Mouse (Mus musculus): ENCODE measurements around the gene Hoxa9. TPM values are rescaled to one million over a fixed set of nuclear protein-coding genes. Genes with fewer than 3 reads are reported as not detected.
A peak's percentile ranks its signal among the peaks of the same experiment; 100 is the strongest.

The Hoxa9 gene
- total RNA-seq, 1 experiment = 1.4 TPM

DNA sequence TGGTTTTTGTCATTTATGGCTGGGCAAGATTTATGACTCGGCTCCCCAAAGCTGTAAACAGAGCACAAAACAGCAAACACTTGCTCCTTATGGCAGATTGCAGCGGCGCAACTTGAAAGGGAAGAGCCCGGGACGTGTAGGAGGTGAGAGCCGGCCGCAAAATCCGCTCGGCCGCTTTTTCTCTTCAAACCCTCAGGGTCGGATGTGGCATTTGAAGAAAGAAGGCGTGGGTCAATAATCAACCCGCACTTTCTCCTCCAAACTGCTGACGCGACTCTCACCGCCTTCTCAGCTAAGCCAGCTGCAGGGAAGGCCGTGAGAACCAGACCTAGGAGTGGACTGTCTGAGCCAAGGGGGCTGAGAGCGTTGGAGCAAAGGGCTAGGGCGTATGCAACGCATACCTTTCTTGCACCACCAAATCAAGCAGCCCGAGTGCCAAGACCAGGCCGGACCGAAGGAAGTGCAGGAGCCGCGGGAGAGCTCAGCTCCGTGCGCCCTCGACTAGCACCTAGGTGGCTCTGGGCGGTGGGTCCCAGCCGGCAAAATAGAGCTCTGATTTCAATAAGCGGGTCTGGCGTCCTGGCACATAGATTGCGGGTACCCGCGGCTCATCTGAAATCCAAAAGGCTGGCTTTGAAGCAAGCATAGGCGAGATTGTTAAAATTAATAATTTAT is 53.7 kb downstream of the Hoxa9 start, which contains the start of gene 5730596B20Rik:
5730596B20Rik (plus strand) TSS at position 438 of the 675 bp plus-strand sequence.
- H3K4me3 ChIP-seq (ENCODE audit: insufficient read depth in 1 of 2, low read depth in 1 of 2, low read length in 2 of 2, poor library complexity in 1 of 2, severe bottlenecking in 1 of 2) = no peak within 1 kb of the TSS
- TF ChIP-seq ZC3H11A (IDR thresholded peaks at IDR 0.05; ENCODE audit: borderline replicate concordance, low read depth, low read length) = no peak
- TF ChIP-seq HCFC1 (IDR thresholded peaks at IDR 0.05; ENCODE audit: borderline replicate concordance, insufficient read depth, low read length) = 0 out of 2 replicates have a peak, but pooled peaks have one; percentile 29
- TF ChIP-seq CHD2 (IDR thresholded peaks at IDR 0.05; ENCODE audit: low read depth, low read length) = no peak
- TF ChIP-seq ZNF384 (IDR thresholded peaks at IDR 0.05; ENCODE audit: low read depth, low read length) = no peak
- TF ChIP-seq MAFK (IDR thresholded peaks at IDR 0.05; ENCODE audit: insufficient read depth, low read depth, low read length) = no peak
- DNase-seq (ENCODE audit: low read depth, low spot score) = no peak

DNA sequence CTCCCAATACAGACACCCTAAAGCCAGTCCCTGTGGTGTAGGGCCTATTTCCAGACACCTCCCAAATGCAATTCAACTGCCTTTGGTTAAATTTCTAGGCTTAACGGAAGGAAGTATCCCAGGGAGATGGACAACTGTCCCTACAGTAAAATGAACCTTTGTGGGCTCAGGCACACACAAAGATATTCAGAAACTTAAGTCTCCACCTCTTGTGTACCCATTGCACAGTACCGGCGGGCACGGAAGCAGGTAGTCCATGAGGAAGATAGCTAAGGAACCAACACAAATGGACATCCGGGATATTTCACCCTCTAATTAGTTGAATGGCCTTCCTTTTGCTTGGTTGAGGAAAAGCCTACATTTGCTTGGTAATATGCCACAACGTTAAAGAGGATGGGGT is 54.5 kb downstream of the Hoxa9 start:
- peaks cover 0 to 2% of the 10 kb centered on the region in 2 experiments; a peak in 2 of 4 replicates for H3K4me1 ChIP-seq (ENCODE audit: control insufficient read depth in 2 of 2, insufficient read depth in 2 of 2, low read length in 2 of 2, poor library complexity in 1 of 2)
- no peak for TF ChIP-seq ZNF384 (IDR thresholded peaks at IDR 0.05; ENCODE audit: low read depth, low read length)
- no peak for TF ChIP-seq HCFC1 (IDR thresholded peaks at IDR 0.05; ENCODE audit: borderline replicate concordance, insufficient read depth, low read length)
- TF ChIP-seq ZC3H11A (IDR thresholded peaks at IDR 0.05; ENCODE audit: borderline replicate concordance, low read depth, low read length) = no peak
- TF ChIP-seq CHD2 (IDR thresholded peaks at IDR 0.05; ENCODE audit: low read depth, low read length) = no peak
- no peak for TF ChIP-seq MAFK (IDR thresholded peaks at IDR 0.05; ENCODE audit: insufficient read depth, low read depth, low read length)
- H3K9ac ChIP-seq (ENCODE audit: insufficient read depth, low read depth, low read length, poor library complexity, severe bottlenecking) = no peak overlapping the region
- no peaks in the 10 kb centered on the region for H3K9me3 ChIP-seq (ENCODE audit: control insufficient read depth, insufficient read depth, low read depth, low read length)
- H3K36me3 ChIP-seq (ENCODE audit: control insufficient read depth, insufficient read depth, low read length, poor library complexity, severe bottlenecking) = no peaks in the 10 kb centered on the region
- in situ Hi-C loops (cut with MboI; ENCODE audit: low sequenced_read_pairs in 2 of 2, unreplicated experiment in 2 of 2) = loop anchor here in 1 of 2 experiments (10.0 kb wide), 1 partner anchor 138 kb away; the partner anchor contains the start of gene Evx1
- DNase-seq (ENCODE audit: low read depth, low spot score) = no peak
- H3K27ac ChIP-seq (ENCODE audit: insufficient read depth, low read depth, low read length, poor library complexity, severe bottlenecking) = no peak overlapping the region
- H3K4me3 ChIP-seq (ENCODE audit: insufficient read depth in 1 of 2, low read depth in 1 of 2, low read length in 2 of 2, poor library complexity in 1 of 2, severe bottlenecking in 1 of 2) = no peak overlapping the region

More for the DNA sequence above, 53.7 kb downstream of the Hoxa9 start, which contains the start of gene 5730596B20Rik:
- Histone ChIP-seq H3K9me3 (ENCODE audit: control insufficient read depth, insufficient read depth, low read depth, low read length) (no peaks in the 10 kb centered on the region), H3K36me3 (ENCODE audit: control insufficient read depth, insufficient read depth, low read length, poor library complexity, severe bottlenecking) (no peaks in the 10 kb centered on the region), H3K9ac (ENCODE audit: insufficient read depth, low read depth, low read length, poor library complexity, severe bottlenecking) (no peak within 1 kb of the TSS), H3K4me1 (ENCODE audit: control insufficient read depth in 2 of 2, insufficient read depth in 2 of 2, low read length in 2 of 2, poor library complexity in 1 of 2) (peaks cover 0 to 2% of the 10 kb centered on the region in 2 experiments; a peak in 2 of 4 replicates), H3K27ac (ENCODE audit: insufficient read depth, low read depth, low read length, poor library complexity, severe bottlenecking) (no peak within 1 kb of the TSS)
- in situ Hi-C loops (cut with MboI; ENCODE audit: low sequenced_read_pairs in 2 of 2, unreplicated experiment in 2 of 2) = loop anchor here in 1 of 2 experiments (10.0 kb wide), 1 partner anchor 138 kb away; the partner anchor contains the start of gene Evx1

GRCm38 (mm10) chr6:52175864-52176263 is 55.0 kb downstream of the Hoxa9 start:
- Histone ChIP-seq H3K9ac (ENCODE audit: insufficient read depth, low read depth, low read length, poor library complexity, severe bottlenecking) (no peak overlapping the region), H3K4me1 (ENCODE audit: control insufficient read depth in 2 of 2, insufficient read depth in 2 of 2, low read length in 2 of 2, poor library complexity in 1 of 2) (peaks cover 0 to 2% of the 10 kb centered on the region in 2 experiments; a peak in 2 of 4 replicates), H3K4me3 (ENCODE audit: insufficient read depth in 1 of 2, low read depth in 1 of 2, low read length in 2 of 2, poor library complexity in 1 of 2, severe bottlenecking in 1 of 2) (peak overlapping the region in 1 of 2 experiments; percentile 62; a peak in 2 of 4 replicates), H3K9me3 (ENCODE audit: control insufficient read depth, insufficient read depth, low read depth, low read length) (no peaks in the 10 kb centered on the region), H3K27ac (ENCODE audit: insufficient read depth, low read depth, low read length, poor library complexity, severe bottlenecking) (no peak overlapping the region), H3K36me3 (ENCODE audit: control insufficient read depth, insufficient read depth, low read length, poor library complexity, severe bottlenecking) (no peaks in the 10 kb centered on the region)
- TF ChIP-seq MAFK (IDR thresholded peaks at IDR 0.05; ENCODE audit: insufficient read depth, low read depth, low read length) (no peak), ZC3H11A (IDR thresholded peaks at IDR 0.05; ENCODE audit: borderline replicate concordance, low read depth, low read length) (no peak), CHD2 (IDR thresholded peaks at IDR 0.05; ENCODE audit: low read depth, low read length) (no peak), ZNF384 (IDR thresholded peaks at IDR 0.05; ENCODE audit: low read depth, low read length) (no peak), HCFC1 (IDR thresholded peaks at IDR 0.05; ENCODE audit: borderline replicate concordance, insufficient read depth, low read length) (no peak)
- no peak for DNase-seq (ENCODE audit: low read depth, low spot score)
- in situ Hi-C loops (cut with MboI; ENCODE audit: low sequenced_read_pairs in 2 of 2, unreplicated experiment in 2 of 2) = loop anchor here in 1 of 2 experiments (10.0 kb wide), 1 partner anchor 139 kb away; the partner anchor contains the start of gene Evx1

GRCm38 (mm10) chr6:52174968-52175751 is 55.7 kb downstream of the Hoxa9 start:
- no peak overlapping the region for H3K27ac ChIP-seq (ENCODE audit: insufficient read depth, low read depth, low read length, poor library complexity, severe bottlenecking)
- no peaks in the 10 kb centered on the region for H3K9me3 ChIP-seq (ENCODE audit: control insufficient read depth, insufficient read depth, low read depth, low read length)
- DNase-seq (ENCODE audit: low read depth, low spot score) = no peak
- H3K36me3 ChIP-seq (ENCODE audit: control insufficient read depth, insufficient read depth, low read length, poor library complexity, severe bottlenecking) = no peaks in the 10 kb centered on the region
- peak overlapping the region; percentile 19 to 62; a peak in 3 of 4 replicates for H3K4me3 ChIP-seq (ENCODE audit: insufficient read depth in 1 of 2, low read depth in 1 of 2, low read length in 2 of 2, poor library complexity in 1 of 2, severe bottlenecking in 1 of 2)
- H3K9ac ChIP-seq (ENCODE audit: insufficient read depth, low read depth, low read length, poor library complexity, severe bottlenecking) = 0 out of 2 replicates have a peak overlapping the region, but pooled peaks have one; percentile 13
- TF ChIP-seq HCFC1 (IDR thresholded peaks at IDR 0.05; ENCODE audit: borderline replicate concordance, insufficient read depth, low read length) (no peak), MAFK (IDR thresholded peaks at IDR 0.05; ENCODE audit: insufficient read depth, low read depth, low read length) (no peak), CHD2 (IDR thresholded peaks at IDR 0.05; ENCODE audit: low read depth, low read length) (no peak), ZNF384 (IDR thresholded peaks at IDR 0.05; ENCODE audit: low read depth, low read length) (no peak), ZC3H11A (IDR thresholded peaks at IDR 0.05; ENCODE audit: borderline replicate concordance, low read depth, low read length) (no peak)
- in situ Hi-C loops (cut with MboI; ENCODE audit: low sequenced_read_pairs in 2 of 2, unreplicated experiment in 2 of 2) = loop anchor here in 1 of 2 experiments (10.0 kb wide), 1 partner anchor 140 kb away; the partner anchor contains the start of gene Evx1
- H3K4me1 ChIP-seq (ENCODE audit: control insufficient read depth in 2 of 2, insufficient read depth in 2 of 2, low read length in 2 of 2, poor library complexity in 1 of 2) = peaks cover 0 to 2% of the 10 kb centered on the region in 2 experiments; a peak in 2 of 4 replicates
